ENCODE assay signal across 29 mouse cellular contexts in the genomic region with DNA sequence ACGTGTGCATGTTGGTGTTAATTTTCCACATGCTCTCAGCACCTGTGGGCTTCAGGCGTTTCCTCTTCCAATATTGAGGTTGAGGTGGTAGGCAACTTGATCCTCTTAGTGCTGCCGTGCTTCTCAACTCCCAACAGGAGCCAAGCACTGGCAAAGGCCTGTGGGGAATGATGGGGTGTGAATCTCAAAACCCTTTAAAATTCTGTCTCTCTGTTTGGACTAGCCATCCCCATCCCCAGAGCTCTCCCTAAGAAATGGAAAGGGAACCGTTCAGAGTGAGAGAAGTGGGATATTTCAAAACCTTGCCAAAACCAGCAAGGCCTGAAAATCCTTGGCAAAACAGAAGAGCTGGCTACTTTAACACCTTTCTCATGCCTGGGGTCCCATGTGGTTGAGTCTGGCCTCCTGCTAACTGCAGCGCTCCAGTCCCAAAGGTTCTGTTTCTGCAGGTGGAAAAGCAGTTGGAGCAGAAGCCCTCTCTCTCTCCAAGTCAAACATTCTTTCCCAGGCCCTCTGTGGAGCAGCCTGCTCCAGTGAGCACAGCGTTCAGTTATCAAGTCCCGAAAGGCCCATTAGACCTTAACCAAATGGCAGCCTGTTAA.
DNase-seq lines count a peak whose midpoint lies in the region; ATAC-seq lines count a peak whose summit lies in the region.
"Had no signal": no experiment of that assay in that cellular context is flagged by ENCODE, and none has a peak within 500 bp of the region (broad histone marks: within the 10 kb centered on the region; RNA-seq: fewer than 3 reads in every experiment).

No protein-coding gene starts in this region.

- H3K9me3 ChIP-seq in limb, embryonic 12.5 days = no peaks in the 10 kb centered on the region
- no peaks in the 10 kb centered on the region for H3K9me3 ChIP-seq in limb, embryonic 10.5 days (replicated peaks)
- H3K9me3 ChIP-seq: forebrain, embryonic 15.5 days; heart, embryonic 10.5 days; heart, embryonic 15.5 days; hindbrain, embryonic 12.5 days; liver, embryonic 13.5 days; midbrain, embryonic 13.5 days had no signal

- H3K9ac ChIP-seq in limb, embryonic 12.5 days (replicated peaks) = no peak overlapping the region
- H3K9ac ChIP-seq: forebrain, embryonic 15.5 days; heart, embryonic 15.5 days; hindbrain, embryonic 12.5 days; liver, embryonic 13.5 days; midbrain, embryonic 13.5 days had no signal

- H3K27me3 ChIP-seq in limb, embryonic 12.5 days = no peaks in the 10 kb centered on the region
- no peaks in the 10 kb centered on the region for H3K27me3 ChIP-seq in limb, embryonic 10.5 days (ENCODE audit: low read depth, poor library complexity, severe bottlenecking)
- H3K27me3 ChIP-seq: CH12.LX; forebrain, embryonic 15.5 days; heart, embryonic 15.5 days; hindbrain, embryonic 12.5 days; liver, embryonic 13.5 days; midbrain, embryonic 13.5 days had no signal

- DNase-seq in cerebellum, postnatal 10 days = peak; percentile 17 to 27
- DNase-seq in cerebellum, postnatal 4 days (ENCODE audit: low spot score in 2 of 2) = no peak
- DNase-seq in gastrocnemius, postnatal 25 days = peak; percentile 7
- DNase-seq in gastrocnemius, postnatal 10 days = no peak
- DNase-seq in limb, embryonic 10.5 days (ENCODE audit: low spot score) = no peak
- peak; percentile 6 for DNase-seq in skeletal muscle tissue, adult 2 months (ENCODE audit: low read depth, low spot score)
- DNase-seq in urinary bladder, adult 2 months (ENCODE audit: low spot score) = no peak
- DNase-seq: adrenal gland, postnatal 10 days; cerebellum, adult 9-10 months; gastrocnemius, adult 2 months; heart, adult 11 months; kidney, adult 8-10 months; kidney, postnatal 10 days; liver, embryonic 13.5 days; lung, adult 18-20 months; right cerebral cortex, adult 18-20 months; thymus, adult 18-20 months; thymus, postnatal 25 days had no signal

- no peak overlapping the region for H3K4me2 ChIP-seq in limb, embryonic 12.5 days
- H3K4me2 ChIP-seq: forebrain, embryonic 15.5 days; heart, embryonic 15.5 days; hindbrain, embryonic 12.5 days; liver, embryonic 13.5 days; midbrain, embryonic 13.5 days had no signal

- peaks cover 16% of the 10 kb centered on the region for H3K4me1 ChIP-seq in limb, embryonic 12.5 days (replicated peaks)
- H3K4me1 ChIP-seq in limb, embryonic 10.5 days = peaks cover 5% of the 10 kb centered on the region; the same call in 1 of the 2 replicates
- H3K4me1 ChIP-seq: heart, embryonic 10.5 days; heart, embryonic 15.5 days; hindbrain, embryonic 12.5 days; liver, embryonic 13.5 days; midbrain, embryonic 13.5 days had no signal

- ATAC-seq in limb, embryonic 12.5 days (ENCODE audit: insufficient number of reproducible peaks, insufficient read depth, low FRiP score, low TSS enrichment, low read depth) = peak; percentile 59; the same call in 1 of the 2 replicates
- ATAC-seq: forebrain, embryonic 15.5 days; intestine, embryonic 16.5 days; lung, postnatal 0 days; midbrain, embryonic 13.5 days had no signal

- 33% methylated on average over 7 of the region's 7 CpGs for WGBS in limb, embryonic 12.5 days
- WGBS in limb, embryonic 10.5 days = 51% methylated on average over 7 of the region's 7 CpGs

- no peaks in the 10 kb centered on the region for H3K36me3 ChIP-seq in limb, embryonic 12.5 days
- no peaks in the 10 kb centered on the region for H3K36me3 ChIP-seq in limb, embryonic 10.5 days
- H3K36me3 ChIP-seq: forebrain, embryonic 15.5 days; heart, embryonic 10.5 days; heart, embryonic 15.5 days; hindbrain, embryonic 12.5 days; liver, embryonic 13.5 days; midbrain, embryonic 13.5 days had no signal

- peak overlapping the region; percentile 62 for H3K27ac ChIP-seq in limb, embryonic 12.5 days
- no peak overlapping the region for H3K27ac ChIP-seq in limb, embryonic 10.5 days
- H3K27ac ChIP-seq: forebrain, embryonic 15.5 days; gastrocnemius, adult 2 months; heart, embryonic 10.5 days; heart, embryonic 15.5 days; hindbrain, embryonic 12.5 days; liver, embryonic 13.5 days; macrophage; midbrain, embryonic 13.5 days; stomach, postnatal 0 days had no signal

- H3K4me3 ChIP-seq in limb, embryonic 12.5 days (replicated peaks) = no peak overlapping the region
- H3K4me3 ChIP-seq in limb, embryonic 10.5 days = no peak overlapping the region
- H3K4me3 ChIP-seq: forebrain, embryonic 15.5 days; gastrocnemius, adult 2 months; heart, embryonic 10.5 days; heart, embryonic 15.5 days; hindbrain, embryonic 12.5 days; liver, embryonic 13.5 days; midbrain, embryonic 13.5 days had no signal

Comparison
In these comparisons a context has a peak if more than half of its experiments do, and no peak if none do; other contexts are left out.
1. DNase-seq: peak in cerebellum, postnatal 10 days (2 of 2), gastrocnemius, postnatal 25 days (single experiment) and skeletal muscle tissue, adult 2 months (single experiment); none in cerebellum, postnatal 4 days (0 of 2), gastrocnemius, postnatal 10 days (single experiment), limb, embryonic 10.5 days (single experiment) and urinary bladder, adult 2 months (single experiment).